Mouse (Mus musculus) heart, embryonic 10.5 days (tissue): ENCODE results near the gene Tas2r138. TPM values are rescaled to one million over a fixed set of nuclear protein-coding genes. Genes with fewer than 3 reads are reported as not detected.

Experiments used
- DNase-seq: peaks from one replicate; pipeline ENCODE4 v3.0.0-alpha.2; 2017; ENCODE audit warnings: low spot score
- H3K27ac ChIP-seq: fragments of 300-500 bp; sonication (generic); 2 replicates; pipeline ENCODE4 v1.5.1; 2016; ENCODE audit warnings: mild to moderate bottlenecking
- H3K27me3 ChIP-seq: fragments of 300-500 bp; sonication (generic); 2 replicates; pipeline ENCODE4 v1.6.1; 2016; ENCODE audit warnings: mild to moderate bottlenecking; ENCODE audit not compliant: poor library complexity, insufficient read depth, severe bottlenecking
- H3K36me3 ChIP-seq: fragments of 300-500 bp; sonication (generic); 2 replicates; pipeline ENCODE4 v1.6.1; 2016; ENCODE audit warnings: mild to moderate bottlenecking, moderate library complexity
- H3K4me1 ChIP-seq: fragments of 300-500 bp; sonication (generic); 2 replicates; pipeline ENCODE4 v1.6.1; 2016; ENCODE audit warnings: mild to moderate bottlenecking
- H3K4me3 ChIP-seq: fragments of 300-500 bp; sonication (generic); 2 replicates; pipeline ENCODE4 v1.5.1; 2016; ENCODE audit warnings: mild to moderate bottlenecking, moderate library complexity
- H3K9me3 ChIP-seq: fragments of 300-500 bp; sonication (generic); 2 replicates; pipeline ENCODE4 v1.6.1; 2016; ENCODE audit warnings: mild to moderate bottlenecking, moderate library complexity
- WGBS: fragments of 180-500 bp; shearing (Covaris S2); methylation state at CpG from one replicate; pipeline ENCODE4 v1.1.7; 2016; 5-methylcytosine and 5-hydroxymethylcytosine counted together
- polyA plus RNA-seq: library from polyadenylated mRNA; unstranded; fragments of >200 nt; fragmentation: Nextera tagmentation; extraction: Ambion mirVana; gene quantifications from 2 replicates; pipeline ENCODE4 v1.2.1, GENCODE M21; 2016

Gene Tas2r138
- not detected in 2 replicates for polyA plus RNA-seq

DNA sequence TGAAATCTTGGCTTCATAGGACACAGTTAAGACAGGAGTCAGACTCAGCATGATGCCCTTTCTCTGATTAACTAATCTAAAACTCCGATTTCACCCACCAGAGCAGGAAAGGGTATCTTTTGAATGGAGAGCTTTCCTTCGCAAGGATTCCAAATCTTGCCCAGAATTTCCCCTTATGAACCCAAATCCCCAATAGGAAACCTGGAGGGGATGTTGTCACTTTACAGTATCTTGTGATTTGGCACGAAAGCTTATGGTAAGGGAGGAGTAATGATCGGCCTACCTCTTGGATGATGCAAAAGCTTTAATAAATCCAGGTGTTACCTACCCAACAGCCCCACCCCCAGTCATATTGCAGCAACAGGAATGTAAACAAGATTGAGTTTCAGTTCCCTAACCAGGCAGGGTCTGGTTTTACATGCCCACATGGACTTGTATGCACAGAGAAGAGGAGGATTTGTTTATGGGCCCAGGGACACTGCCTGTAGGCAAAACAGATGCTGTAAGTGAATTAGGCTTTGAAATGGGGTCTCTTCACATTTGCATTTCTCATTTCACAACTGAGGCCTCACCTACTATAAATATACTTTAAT is at the start of gene Tas2r138:
Tas2r138 (minus strand) TSS at position 51 of the 593 bp plus-strand sequence.
- Histone ChIP-seq H3K27me3 (no peaks in the 10 kb centered on the region), H3K36me3 (no peaks in the 10 kb centered on the region), H3K4me1 (no peaks in the 10 kb centered on the region), H3K9me3 (no peaks in the 10 kb centered on the region), H3K27ac (no peak within 1 kb of the TSS), H3K4me3 (no peak within 1 kb of the TSS)
- 79% methylated on average over 4 of the region's 4 CpGs for WGBS
- no peak for DNase-seq

DNA sequence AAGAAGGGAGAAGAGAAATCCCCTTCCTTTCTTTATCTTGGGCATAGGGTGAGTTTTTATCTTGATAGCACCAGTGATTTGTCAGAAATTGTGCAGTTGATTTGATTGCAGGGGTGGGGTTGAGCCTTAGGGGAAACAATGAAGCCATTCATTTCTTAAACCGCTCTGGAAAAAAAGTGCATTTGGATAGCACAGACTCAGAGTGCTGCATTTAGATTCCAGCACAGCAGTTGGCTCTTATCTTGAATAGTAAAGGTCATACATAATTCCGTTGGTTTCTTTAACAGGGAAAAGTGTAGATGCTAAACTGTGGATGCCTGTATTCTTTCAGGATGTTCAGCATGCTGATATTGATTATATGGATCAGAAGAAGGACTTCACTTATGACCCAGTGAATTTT is 47.8 kb upstream of the Tas2r138 start:
- no peaks in the 10 kb centered on the region for H3K4me1 ChIP-seq
- WGBS: 47% methylated on average over 2 of the region's 2 CpGs
- no peak overlapping the region for H3K27ac ChIP-seq
- no peaks in the 10 kb centered on the region for H3K9me3 ChIP-seq
- DNase-seq: no peak
- H3K27me3 ChIP-seq: no peaks in the 10 kb centered on the region
- no peaks in the 10 kb centered on the region for H3K36me3 ChIP-seq
- H3K4me3 ChIP-seq: no peak overlapping the region

DNA sequence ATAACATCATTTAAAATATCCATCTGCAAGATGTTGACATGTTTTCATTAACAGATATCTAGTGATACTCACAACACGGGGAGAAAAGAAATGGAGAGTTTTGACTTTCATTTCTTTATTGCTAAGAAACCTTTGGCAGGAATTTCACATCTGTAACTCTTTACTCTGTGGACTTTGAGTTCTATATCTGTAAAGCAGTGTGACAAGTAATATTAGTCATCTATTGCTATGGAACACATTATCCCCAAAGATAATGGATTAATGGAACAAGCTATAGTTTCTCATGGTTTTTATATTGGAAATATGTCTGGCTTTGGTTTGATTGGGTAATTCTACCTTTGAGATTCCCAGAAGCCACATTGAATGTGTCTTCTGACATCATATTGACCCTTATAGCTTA is 37.8 kb upstream of the Tas2r138 start:
- WGBS: 82% methylated on average over 1 of the region's 1 CpGs
- H3K27me3 ChIP-seq: no peaks in the 10 kb centered on the region
- H3K9me3 ChIP-seq: no peaks in the 10 kb centered on the region
- no peaks in the 10 kb centered on the region for H3K36me3 ChIP-seq
- no peaks in the 10 kb centered on the region for H3K4me1 ChIP-seq
- H3K4me3 ChIP-seq: no peak overlapping the region
- no peak for DNase-seq
- no peak overlapping the region for H3K27ac ChIP-seq

DNA sequence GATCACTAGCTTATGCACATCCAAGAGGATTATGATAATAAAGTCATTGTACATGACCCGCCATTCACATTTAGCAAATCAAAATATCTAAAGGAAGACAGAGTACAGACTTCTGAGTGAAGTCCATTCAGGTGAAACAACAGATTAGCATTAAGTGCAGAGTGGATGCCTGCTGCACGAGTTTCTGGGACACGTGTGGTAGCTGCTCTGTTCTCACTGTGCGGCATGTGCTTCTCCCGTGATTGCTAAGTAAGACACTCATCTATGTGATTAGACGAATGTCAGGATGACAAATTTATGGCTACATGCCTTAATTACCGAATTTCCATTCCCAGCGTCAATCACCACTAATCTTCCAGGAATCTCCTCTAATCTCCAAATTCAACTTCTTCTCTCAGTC is 32.6 kb upstream of the Tas2r138 start:
- H3K4me1 ChIP-seq: no peaks in the 10 kb centered on the region
- H3K27ac ChIP-seq: no peak overlapping the region
- no peak overlapping the region for H3K4me3 ChIP-seq
- no peak for DNase-seq
- H3K36me3 ChIP-seq: no peaks in the 10 kb centered on the region
- no peaks in the 10 kb centered on the region for H3K27me3 ChIP-seq
- WGBS: 69% methylated on average over 8 of the region's 8 CpGs
- H3K9me3 ChIP-seq: no peaks in the 10 kb centered on the region

DNA sequence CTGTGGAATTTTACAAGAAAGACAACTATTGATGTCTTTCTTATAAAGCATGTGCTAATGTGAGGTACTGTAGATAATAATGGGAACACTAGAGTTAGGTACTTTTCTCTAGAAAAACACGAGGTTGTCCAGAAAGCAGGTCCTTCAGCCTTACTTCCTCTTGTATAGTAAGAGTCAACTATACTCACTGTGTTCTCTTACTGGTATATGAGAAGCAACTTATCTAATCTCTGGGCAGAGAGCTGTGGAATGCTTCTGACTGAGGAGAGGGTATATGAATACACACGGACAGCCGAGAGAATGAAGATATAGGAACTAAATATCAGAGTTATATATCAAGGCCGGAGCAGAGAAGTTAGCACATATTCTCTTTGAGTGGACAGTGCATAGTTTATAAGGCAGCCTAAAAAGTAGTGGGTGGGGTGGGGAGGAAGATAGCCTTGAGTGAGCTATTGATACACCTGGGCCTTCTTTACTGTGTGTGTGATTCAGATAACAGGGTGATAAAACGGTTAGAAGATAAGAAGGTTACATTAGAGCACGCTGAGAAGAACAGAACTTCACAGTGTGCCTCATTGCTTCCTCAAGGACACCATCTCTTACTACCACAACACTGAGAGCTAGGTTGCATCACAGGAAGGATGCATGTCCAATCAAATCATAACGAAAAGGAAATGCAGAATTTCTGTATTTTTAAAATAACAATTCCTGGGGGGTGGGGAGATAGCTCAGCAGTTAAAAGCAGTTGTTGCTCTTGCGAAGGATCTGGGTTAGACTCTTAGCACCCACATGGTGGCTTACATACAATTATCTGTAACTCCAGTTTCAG is 27.8 kb upstream of the Tas2r138 start:
- Histone ChIP-seq H3K4me3 (no peak overlapping the region), H3K36me3 (no peaks in the 10 kb centered on the region), H3K27ac (no peak overlapping the region), H3K9me3 (no peaks in the 10 kb centered on the region), H3K4me1 (no peaks in the 10 kb centered on the region), H3K27me3 (no peaks in the 10 kb centered on the region)
- DNase-seq: no peak
- 64% methylated on average over 8 of the region's 8 CpGs for WGBS

DNA sequence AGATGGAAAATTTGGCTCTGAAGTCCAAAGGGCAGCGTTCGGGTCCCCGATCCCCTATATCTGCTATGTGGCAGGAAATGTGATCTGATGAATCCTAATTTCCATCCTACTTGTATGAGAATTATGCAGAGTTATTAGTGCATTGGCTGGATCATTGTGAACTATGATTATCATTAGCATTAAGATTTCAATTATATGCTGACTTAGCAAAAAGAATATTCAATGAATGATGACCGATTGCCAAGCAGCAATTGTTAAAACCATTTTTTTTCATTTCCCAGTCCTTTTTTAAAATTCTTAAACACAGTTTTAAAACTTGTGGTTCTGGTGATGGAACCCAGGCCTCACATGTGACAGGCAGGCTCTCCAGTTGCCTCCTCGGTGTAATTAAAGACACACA is 24.6 kb upstream of the Tas2r138 start:
- Histone ChIP-seq H3K4me1 (no peaks in the 10 kb centered on the region), H3K27me3 (no peaks in the 10 kb centered on the region), H3K27ac (no peak overlapping the region), H3K36me3 (no peaks in the 10 kb centered on the region), H3K4me3 (no peak overlapping the region), H3K9me3 (no peaks in the 10 kb centered on the region)
- 81% methylated on average over 5 of the region's 5 CpGs for WGBS
- DNase-seq: no peak

DNA sequence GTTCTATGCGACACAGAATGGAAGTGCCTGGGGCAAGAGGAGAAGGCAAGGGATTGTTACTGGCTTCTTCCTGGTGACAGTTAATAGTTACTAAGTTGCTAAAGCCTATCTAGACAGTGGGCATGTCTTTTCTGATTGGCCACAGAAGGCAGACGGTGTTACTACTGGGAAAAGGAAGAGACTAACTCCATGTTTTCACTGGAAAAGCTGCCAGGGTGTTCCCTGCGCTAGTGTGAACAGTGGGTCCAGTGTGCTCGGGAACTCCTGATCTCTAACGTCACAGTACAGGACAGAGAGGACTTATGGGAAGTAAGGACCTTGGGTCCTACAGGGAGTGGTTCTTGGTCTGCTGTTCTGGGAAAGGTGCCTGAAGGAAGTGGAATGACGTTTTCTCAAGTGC is 22.4 kb upstream of the Tas2r138 start:
- no peak overlapping the region for H3K4me3 ChIP-seq
- no peaks in the 10 kb centered on the region for H3K27me3 ChIP-seq
- no peak overlapping the region for H3K27ac ChIP-seq
- H3K4me1 ChIP-seq: no peaks in the 10 kb centered on the region
- H3K9me3 ChIP-seq: no peaks in the 10 kb centered on the region
- DNase-seq: no peak
- no peaks in the 10 kb centered on the region for H3K36me3 ChIP-seq
- 75% methylated on average over 6 of the region's 6 CpGs for WGBS

DNA sequence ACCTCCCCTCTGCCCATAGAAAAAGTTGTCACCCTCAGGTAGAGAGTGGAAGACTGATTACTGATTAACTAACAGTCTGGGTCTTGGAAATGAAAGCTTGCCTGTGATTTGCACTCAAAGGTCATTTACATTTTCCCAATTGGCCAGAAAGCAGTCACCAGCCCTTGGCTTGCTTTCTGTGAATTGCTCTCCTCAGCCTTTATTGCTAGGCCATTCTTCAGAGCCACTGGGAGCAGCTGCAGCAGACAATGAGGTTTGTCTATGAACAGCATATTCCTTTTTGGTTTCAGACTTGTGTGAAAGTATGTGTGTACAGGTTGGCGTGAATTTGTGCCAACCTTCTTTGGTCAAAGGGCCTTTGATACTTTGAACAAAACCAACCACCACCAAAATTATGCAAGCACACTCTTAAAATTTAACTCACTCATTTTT is 21.5 kb upstream of the Tas2r138 start:
- H3K27ac ChIP-seq: no peak overlapping the region
- no peak overlapping the region for H3K4me3 ChIP-seq
- WGBS: 79% methylated on average over 1 of the region's 1 CpGs
- H3K36me3 ChIP-seq: no peaks in the 10 kb centered on the region
- DNase-seq: no peak
- H3K4me1 ChIP-seq: no peaks in the 10 kb centered on the region
- H3K9me3 ChIP-seq: no peaks in the 10 kb centered on the region
- H3K27me3 ChIP-seq: no peaks in the 10 kb centered on the region

DNA sequence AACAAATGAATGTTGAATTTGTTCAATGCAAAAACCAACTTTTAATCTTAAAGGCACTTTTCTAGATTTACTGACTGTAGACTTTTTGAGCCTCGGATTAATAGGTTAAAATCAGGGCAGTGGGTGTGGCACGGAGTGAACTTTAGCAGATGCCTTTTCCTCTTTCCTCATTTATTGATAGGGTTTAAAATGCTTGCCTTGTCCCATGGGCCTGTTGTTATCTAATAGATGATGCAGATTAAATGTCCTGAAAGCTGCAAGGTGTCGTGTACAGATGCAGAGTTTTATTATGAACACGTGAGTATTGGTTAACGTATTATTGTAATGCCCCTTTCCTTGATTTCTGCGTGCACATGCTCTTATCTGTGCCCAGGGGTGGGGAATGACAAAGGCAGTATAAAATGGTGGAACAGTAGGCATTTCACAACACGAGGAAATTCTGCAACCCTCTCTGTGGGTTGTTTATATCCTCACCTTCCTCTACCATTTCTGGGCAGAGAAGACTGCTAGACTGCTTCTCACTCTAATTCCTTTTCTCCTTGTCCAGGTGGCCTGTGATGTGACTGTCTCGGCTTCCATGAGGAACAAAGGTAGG is 15.4 kb upstream of the Tas2r138 start, which contains the start of gene Mgam:
Mgam (plus strand) TSS at position 426 of the 595 bp plus-strand sequence.
- H3K27ac ChIP-seq: no peak within 1 kb of the TSS
- H3K36me3 ChIP-seq: no peaks in the 10 kb centered on the region
- no peaks in the 10 kb centered on the region for H3K9me3 ChIP-seq
- DNase-seq: no peak
- H3K4me3 ChIP-seq: no peak within 1 kb of the TSS
- H3K4me1 ChIP-seq: no peaks in the 10 kb centered on the region
- H3K27me3 ChIP-seq: no peaks in the 10 kb centered on the region
- 81% methylated on average over 8 of the region's 8 CpGs for WGBS

DNA sequence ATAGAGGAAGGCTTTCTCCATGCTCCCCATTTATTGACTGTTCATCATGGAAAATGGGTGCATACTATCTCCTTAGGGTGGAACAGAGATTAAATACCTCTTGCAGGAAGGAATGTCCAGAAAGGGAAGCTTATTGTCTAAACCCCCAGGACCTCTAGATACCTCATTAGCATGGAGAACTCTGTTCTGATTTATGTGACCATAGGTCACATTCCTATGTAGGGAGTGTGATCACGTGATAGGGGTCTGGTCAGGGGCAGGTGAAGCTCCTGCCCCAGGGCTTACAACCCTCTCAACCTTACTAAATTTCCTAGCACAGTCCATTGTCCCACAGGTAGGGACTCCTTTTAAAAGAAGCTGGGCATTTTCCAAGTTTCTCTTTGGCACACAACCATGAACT is 13.0 kb upstream of the Tas2r138 start:
- 38% methylated on average over 1 of the region's 1 CpGs for WGBS
- Histone ChIP-seq H3K36me3 (no peaks in the 10 kb centered on the region), H3K27me3 (no peaks in the 10 kb centered on the region), H3K4me3 (no peak overlapping the region), H3K9me3 (no peaks in the 10 kb centered on the region), H3K4me1 (no peaks in the 10 kb centered on the region), H3K27ac (no peak overlapping the region)
- DNase-seq: no peak

DNA sequence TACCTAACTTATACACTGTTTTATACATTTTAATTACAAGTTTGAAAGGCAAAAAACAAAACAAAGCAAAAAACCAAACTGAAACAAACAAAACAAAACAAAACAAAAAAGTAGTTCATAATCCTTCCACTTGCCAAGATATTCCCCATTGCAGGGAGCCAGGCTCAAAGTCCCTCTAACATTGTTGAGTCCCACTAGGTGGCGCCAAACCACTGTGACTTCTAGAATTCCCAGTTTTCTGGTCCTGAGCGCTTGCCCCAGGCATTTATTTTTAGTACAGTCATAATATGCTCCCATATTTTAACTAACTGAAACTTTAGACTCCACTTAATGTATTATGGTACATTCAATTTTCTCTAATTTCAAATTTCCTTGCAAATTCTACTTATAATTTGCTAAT is 4.9 kb upstream of the Tas2r138 start:
- WGBS: 15% methylated on average over 2 of the region's 2 CpGs
- Histone ChIP-seq H3K4me1 (no peaks in the 10 kb centered on the region), H3K4me3 (no peak overlapping the region), H3K9me3 (no peaks in the 10 kb centered on the region), H3K27me3 (no peaks in the 10 kb centered on the region), H3K27ac (no peak overlapping the region), H3K36me3 (no peaks in the 10 kb centered on the region)
- DNase-seq: peak; percentile 77

DNA sequence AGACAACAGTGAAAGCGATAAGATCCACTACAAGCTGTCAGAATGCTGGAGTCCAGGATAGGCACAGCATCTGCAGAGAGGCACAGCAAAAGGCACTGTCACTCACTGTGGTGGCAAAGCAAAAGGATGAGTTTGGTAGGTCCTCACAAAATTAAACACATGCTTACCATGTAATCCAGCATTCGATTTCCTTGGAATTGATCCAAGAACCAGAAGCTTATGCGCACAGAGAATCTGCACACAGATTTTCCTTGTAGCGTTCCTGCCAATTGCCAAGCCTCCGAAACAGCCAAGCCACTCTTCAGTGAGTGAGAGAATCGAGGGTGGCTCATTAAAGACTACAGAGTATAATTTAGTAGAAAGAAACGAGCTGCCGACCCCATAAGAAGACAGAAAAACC is 2.9 kb downstream of the Tas2r138 start:
- Histone ChIP-seq H3K27me3 (no peaks in the 10 kb centered on the region), H3K4me1 (no peaks in the 10 kb centered on the region), H3K9me3 (no peaks in the 10 kb centered on the region), H3K4me3 (no peak overlapping the region), H3K27ac (no peak overlapping the region), H3K36me3 (no peaks in the 10 kb centered on the region)
- no peak for DNase-seq
- 85% methylated on average over 8 of the region's 8 CpGs for WGBS

DNA sequence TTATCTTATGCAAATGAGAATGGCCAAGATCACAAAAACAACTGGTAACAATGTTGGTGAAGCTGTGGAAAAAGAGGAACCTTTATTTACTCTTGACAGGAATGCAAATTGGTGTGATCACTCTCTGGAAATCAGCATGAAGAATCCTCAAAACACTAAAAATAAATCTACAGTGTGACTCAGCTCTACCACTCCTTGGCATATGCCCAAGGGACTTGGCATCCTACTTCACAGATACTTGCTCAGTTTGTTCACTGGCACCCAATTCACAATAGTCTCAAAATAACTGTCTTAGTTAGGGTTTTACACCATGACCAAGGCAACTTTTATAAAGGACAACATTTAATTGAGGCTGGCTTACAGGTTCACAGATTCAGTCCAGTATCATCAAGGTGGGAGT is 5.7 kb downstream of the Tas2r138 start:
- Histone ChIP-seq H3K27ac (no peak overlapping the region), H3K36me3 (no peaks in the 10 kb centered on the region), H3K4me1 (no peaks in the 10 kb centered on the region), H3K4me3 (no peak overlapping the region), H3K27me3 (no peaks in the 10 kb centered on the region), H3K9me3 (no peaks in the 10 kb centered on the region)
- DNase-seq: no peak
